Mouse (Mus musculus): Measurements from ENCODE around the gene Sox5. TPM values are rescaled to one million over a fixed set of nuclear protein-coding genes. Genes with fewer than 3 reads are reported as not detected.

The Sox5 gene
- total and polyA plus RNA-seq, 3 experiments = 0.08 to 0.47 (median 0.46) TPM

DNA sequence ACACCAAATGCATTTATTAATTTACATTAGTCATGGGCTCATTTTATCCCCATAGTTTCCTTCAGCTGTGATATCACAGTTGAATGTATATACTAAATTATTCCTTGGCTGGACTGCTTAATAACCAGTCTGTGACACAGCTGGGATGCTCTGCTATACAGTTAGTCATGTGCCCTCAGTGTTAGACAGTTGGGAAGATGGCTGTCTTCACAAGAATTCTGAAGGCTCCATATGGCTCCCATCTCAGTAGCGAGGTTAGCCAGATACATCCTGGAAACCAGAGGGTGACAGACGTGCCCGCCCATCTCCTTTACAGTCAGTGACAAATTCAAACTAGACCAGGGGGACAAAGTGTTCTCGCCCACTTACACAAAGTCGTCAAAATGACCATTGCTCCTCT is 644.4 kb downstream of the Sox5 start:
- no peaks in the 10 kb centered on the region for H3K9me3 ChIP-seq (replicated peaks; ENCODE audit: low read length)
- H3K4me2 ChIP-seq (ENCODE audit: insufficient read depth, low read depth, poor library complexity, severe bottlenecking) = no peak overlapping the region
- H3K36me3 ChIP-seq (replicated peaks in 1 of 2; ENCODE audit: control insufficient read depth in 1 of 2, insufficient read depth in 1 of 2, low read length in 1 of 2) = no peaks in the 10 kb centered on the region
- H3K27me3 ChIP-seq (replicated peaks) = no peaks in the 10 kb centered on the region
- H3K4me3 ChIP-seq (replicated peaks in 1 of 3; ENCODE audit: low read depth in 2 of 3, low read length in 2 of 3, poor library complexity in 1 of 3) = no peak overlapping the region
- H3K27ac ChIP-seq (ENCODE audit: insufficient read depth, low read depth) = no peak overlapping the region
- in situ Hi-C loops (cut with MboI; ENCODE audit: low pct_ligation_motif_present, low pct_unique_long_range_greater_than_20kb, low sequenced_read_pairs) = no loop called here
- H3K79me2 ChIP-seq (replicated peaks; ENCODE audit: control insufficient read depth, extremely low read depth, insufficient read depth, poor library complexity, severe bottlenecking) = no peaks in the 10 kb centered on the region
- no peak overlapping the region for H3K9ac ChIP-seq (ENCODE audit: insufficient read depth, low read depth)
- H3K4me1 ChIP-seq (ENCODE audit: control insufficient read depth in 1 of 2, insufficient read depth in 2 of 2) = peaks cover 0 to 8% of the 10 kb centered on the region in 2 experiments; a peak in 2 of 4 replicates
- dilution Hi-C loops (cut with MboI; ENCODE audit: extremely low pct_ligation_motif_present, extremely low pct_unique_long_range_greater_than_20kb, low sequenced_read_pairs) = no loop called here
- DNase-seq (ENCODE audit: extremely low read depth) = no peak
- TF ChIP-seq BHLHE40 (IDR thresholded peaks at IDR 0.05; ENCODE audit: low read depth, low read length) (no peak), ZNF384 (IDR thresholded peaks at IDR 0.05; ENCODE audit: low read depth, low read length) (no peak), MAZ (IDR thresholded peaks at IDR 0.05; ENCODE audit: low read depth, low read length) (no peak), MYC (IDR thresholded peaks at IDR 0.05; ENCODE audit: low read depth, low read length) (no peak), ZKSCAN1 (IDR thresholded peaks at IDR 0.05; ENCODE audit: borderline replicate concordance, low read depth, low read length) (no peak), TCF12 (IDR thresholded peaks at IDR 0.05; ENCODE audit: low read depth, low read length) (no peak), GABPA (IDR thresholded peaks at IDR 0.05; ENCODE audit: insufficient replicate concordance, low read depth, low read length) (no peak), SMC3 (IDR thresholded peaks at IDR 0.05; ENCODE audit: low read depth, low read length) (no peak), MAX (IDR thresholded peaks at IDR 0.05; ENCODE audit: low read length) (no peak), MEF2A (IDR thresholded peaks at IDR 0.05; ENCODE audit: borderline replicate concordance, low read depth, low read length) (no peak), USF1 (IDR thresholded peaks at IDR 0.05; ENCODE audit: low read depth, low read length) (no peak), PAX5 (IDR thresholded peaks at IDR 0.05; ENCODE audit: low read length) (no peak), MXI1 (IDR thresholded peaks at IDR 0.05; ENCODE audit: low read depth, low read length) (no peak), POLR2AphosphoS2 (IDR thresholded peaks at IDR 0.05; ENCODE audit: low read depth, low read length) (no peak), ZMIZ1 (IDR thresholded peaks at IDR 0.05; ENCODE audit: low read depth, low read length) (no peak)

DNA sequence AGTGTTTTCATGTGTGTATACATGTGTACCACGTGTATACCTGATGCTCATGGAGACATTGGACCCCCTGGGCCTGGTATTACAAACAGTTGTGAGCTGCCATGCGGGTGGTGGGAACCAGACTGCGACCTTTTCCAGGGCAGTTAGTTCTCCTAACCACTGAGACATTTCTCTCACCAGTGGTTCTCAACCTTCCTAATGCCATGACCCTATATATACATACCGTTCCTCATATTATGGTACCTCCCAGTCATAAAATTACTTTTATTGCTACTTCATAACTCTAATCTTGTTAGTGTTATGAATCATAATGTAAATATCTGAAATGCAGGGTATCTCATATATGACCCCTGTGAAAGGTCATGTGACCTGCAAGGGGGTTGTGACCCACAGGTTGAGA is 644.9 kb downstream of the Sox5 start:
- no peaks in the 10 kb centered on the region for H3K79me2 ChIP-seq (replicated peaks; ENCODE audit: control insufficient read depth, extremely low read depth, insufficient read depth, poor library complexity, severe bottlenecking)
- dilution Hi-C loops (cut with MboI; ENCODE audit: extremely low pct_ligation_motif_present, extremely low pct_unique_long_range_greater_than_20kb, low sequenced_read_pairs) = no loop called here
- no peak overlapping the region for H3K4me2 ChIP-seq (ENCODE audit: insufficient read depth, low read depth, poor library complexity, severe bottlenecking)
- no peak overlapping the region for H3K4me3 ChIP-seq (replicated peaks in 1 of 3; ENCODE audit: low read depth in 2 of 3, low read length in 2 of 3, poor library complexity in 1 of 3)
- in situ Hi-C loops (cut with MboI; ENCODE audit: low pct_ligation_motif_present, low pct_unique_long_range_greater_than_20kb, low sequenced_read_pairs) = no loop called here
- H3K4me1 ChIP-seq (ENCODE audit: control insufficient read depth in 1 of 2, insufficient read depth in 2 of 2) = peaks cover 0 to 8% of the 10 kb centered on the region in 2 experiments; a peak in 2 of 4 replicates
- no peaks in the 10 kb centered on the region for H3K36me3 ChIP-seq (replicated peaks in 1 of 2; ENCODE audit: control insufficient read depth in 1 of 2, insufficient read depth in 1 of 2, low read length in 1 of 2)
- TF ChIP-seq NELFE (IDR thresholded peaks at IDR 0.05; ENCODE audit: low read depth, low read length) = no peak
- TF ChIP-seq MAZ (IDR thresholded peaks at IDR 0.05; ENCODE audit: low read depth, low read length) = no peak
- no peak for DNase-seq (ENCODE audit: extremely low read depth)
- no peaks in the 10 kb centered on the region for H3K9me3 ChIP-seq (replicated peaks; ENCODE audit: low read length)
- H3K9ac ChIP-seq (ENCODE audit: insufficient read depth, low read depth) = no peak overlapping the region
- H3K27ac ChIP-seq (ENCODE audit: insufficient read depth, low read depth) = no peak overlapping the region
- H3K27me3 ChIP-seq (replicated peaks) = no peaks in the 10 kb centered on the region

Measured in CH12.LX (cell line).